Mouse (Mus musculus) stomach, embryonic 15.5 days (tissue): ENCODE results near the gene Slc22a23. TPM values are rescaled to one million over a fixed set of nuclear protein-coding genes. Genes with fewer than 3 reads are reported as not detected.

ENCODE experiments used
- ATAC-seq: fragments of 200-750 bp; cut with Nextera tagmentation; 2 replicates; pipeline ENCODE4 v1.8.0; 2017; ENCODE audit warnings: low read depth, moderate number of reproducible peaks, moderate TSS enrichment; ENCODE audit not compliant: insufficient read depth, low FRiP score
- H3K27ac ChIP-seq: fragments of 300-500 bp; sonication (generic); 2 replicates; pipeline ENCODE4 v1.5.1; 2015; ENCODE audit warnings: mild to moderate bottlenecking, inconsistent platforms
- H3K27me3 ChIP-seq: fragments of 300-500 bp; sonication (generic); replicated peaks from 2 replicates; pipeline ENCODE4 v1.6.1; 2015; ENCODE audit warnings: inconsistent platforms
- H3K36me3 ChIP-seq: fragments of 300-500 bp; sonication (generic); 2 replicates; pipeline ENCODE4 v1.6.1; 2015; ENCODE audit warnings: inconsistent platforms
- H3K4me1 ChIP-seq: fragments of 300-500 bp; sonication (generic); 2 replicates; pipeline ENCODE4 v1.6.1; 2015; ENCODE audit warnings: inconsistent platforms
- H3K4me2 ChIP-seq: fragments of 300-500 bp; sonication (generic); 2 replicates; pipeline ENCODE4 v1.6.1; 2015; ENCODE audit warnings: mild to moderate bottlenecking, inconsistent platforms
- H3K4me3 ChIP-seq: fragments of 300-500 bp; sonication (generic); replicated peaks from 2 replicates; pipeline ENCODE4 v1.5.1; 2015; ENCODE audit warnings: inconsistent platforms
- H3K9ac ChIP-seq: fragments of 300-500 bp; sonication (generic); 2 replicates; pipeline ENCODE4 v1.6.1; 2015; ENCODE audit warnings: inconsistent platforms
- H3K9me3 ChIP-seq: fragments of 300-500 bp; sonication (generic); 2 replicates; pipeline ENCODE4 v1.6.1; 2016; ENCODE audit warnings: inconsistent platforms
- WGBS: fragments of 180-500 bp; shearing (Covaris S2); methylation state at CpG from one replicate; pipeline ENCODE4 v1.1.7; 2015; 5-methylcytosine and 5-hydroxymethylcytosine counted together
- polyA plus RNA-seq: library from polyadenylated mRNA; unstranded; fragments of >200 nt; fragmentation: Nextera tagmentation; extraction: Ambion mirVana; gene quantifications from 2 replicates; pipeline ENCODE4 v1.2.1, GENCODE M21; 2015

Slc22a23 gene
- polyA plus RNA-seq, 1 experiment from 2014 or later: 3.9 TPM

DNA sequence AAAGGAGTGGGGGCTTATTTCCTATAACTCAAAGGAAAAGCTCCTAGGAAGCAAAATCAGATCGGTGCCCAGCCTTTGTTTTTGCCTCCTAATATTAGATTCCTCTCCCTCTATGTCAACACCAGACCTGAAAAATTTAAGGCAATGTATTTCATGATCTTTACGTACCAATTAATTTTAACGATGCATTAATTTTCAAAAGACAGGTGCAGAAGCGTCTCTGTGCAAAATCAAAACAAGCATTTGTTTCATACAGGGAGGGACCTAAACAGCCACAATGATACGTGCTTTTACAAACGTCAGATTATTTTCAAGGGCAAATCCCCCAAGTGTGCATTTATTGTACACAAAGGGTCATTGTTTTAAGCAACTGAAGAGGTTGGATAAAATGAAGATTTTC is 212.1 kb downstream of the Slc22a23 start:
- Histone ChIP-seq H3K27me3 (peaks cover 10% of the 10 kb centered on the region), H3K36me3 (no peaks in the 10 kb centered on the region), H3K9ac (no peak overlapping the region), H3K27ac (no peak overlapping the region), H3K9me3 (no peaks in the 10 kb centered on the region), H3K4me3 (no peak overlapping the region), H3K4me2 (no peak overlapping the region), H3K4me1 (peaks cover 25% of the 10 kb centered on the region)
- 45% methylated on average over 6 of the region's 6 CpGs for WGBS
- ATAC-seq: no peak

DNA sequence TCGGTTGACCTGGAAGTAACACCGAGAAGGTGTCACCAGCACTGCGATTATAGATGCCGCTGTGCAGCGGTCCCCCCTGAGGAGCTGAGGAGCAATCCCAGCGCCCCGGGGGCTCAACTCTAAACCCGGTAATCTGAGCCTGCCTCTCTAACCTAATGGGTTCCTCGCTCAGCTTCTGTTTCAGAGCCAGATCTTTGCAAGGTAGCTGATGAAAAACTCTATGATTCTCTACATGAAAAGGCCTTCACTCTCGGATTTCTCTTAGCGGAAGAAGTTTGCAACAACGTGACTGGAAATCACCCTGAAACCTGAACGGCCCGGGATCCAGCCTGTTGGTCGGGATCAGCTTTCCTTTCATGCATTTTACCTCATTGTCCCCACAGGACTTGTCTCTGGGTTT is 212.7 kb downstream of the Slc22a23 start:
- no peak overlapping the region for H3K27ac ChIP-seq
- H3K4me3 ChIP-seq: 0 out of 2 replicates have a peak overlapping the region, but pooled peaks have one; percentile 2
- no peaks in the 10 kb centered on the region for H3K36me3 ChIP-seq
- ATAC-seq: no peak
- peaks cover 25% of the 10 kb centered on the region for H3K4me1 ChIP-seq
- peak overlapping the region; percentile 86 for H3K4me2 ChIP-seq
- H3K9me3 ChIP-seq: no peaks in the 10 kb centered on the region
- H3K27me3 ChIP-seq: peaks cover 10% of the 10 kb centered on the region
- 14% methylated on average over 15 of the region's 15 CpGs for WGBS
- H3K9ac ChIP-seq: no peak overlapping the region

DNA sequence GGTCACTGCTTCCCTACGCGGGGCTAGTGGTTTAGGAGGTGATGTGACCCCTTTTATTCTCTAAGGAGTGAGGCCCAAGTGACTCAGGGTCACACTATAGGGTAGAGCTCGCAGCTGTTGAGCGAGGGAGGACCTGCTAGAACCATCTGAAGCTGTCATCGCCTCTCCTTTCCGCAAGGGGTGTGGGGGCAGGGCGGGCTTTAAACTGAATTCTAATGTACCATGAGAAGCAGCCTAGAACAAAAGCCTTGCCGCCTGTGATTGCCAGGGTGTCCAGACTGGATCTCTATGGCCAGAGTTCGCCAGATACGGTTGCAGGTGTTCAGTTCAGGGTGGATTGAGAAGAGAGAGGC is 213.3 kb downstream of the Slc22a23 start:
- H3K4me3 ChIP-seq: peak overlapping the region; percentile 63
- no peaks in the 10 kb centered on the region for H3K9me3 ChIP-seq
- H3K36me3 ChIP-seq: no peaks in the 10 kb centered on the region
- H3K9ac ChIP-seq: peak overlapping the region; percentile 2; the same call in 1 of the 2 replicates
- peaks cover 25% of the 10 kb centered on the region for H3K4me1 ChIP-seq
- H3K27me3 ChIP-seq: peaks cover 10% of the 10 kb centered on the region
- no peak for ATAC-seq
- H3K4me2 ChIP-seq: peak overlapping the region; percentile 86
- H3K27ac ChIP-seq: peak overlapping the region; percentile 53; the same call in 1 of the 2 replicates
- WGBS: 7% methylated on average over 10 of the region's 10 CpGs

DNA sequence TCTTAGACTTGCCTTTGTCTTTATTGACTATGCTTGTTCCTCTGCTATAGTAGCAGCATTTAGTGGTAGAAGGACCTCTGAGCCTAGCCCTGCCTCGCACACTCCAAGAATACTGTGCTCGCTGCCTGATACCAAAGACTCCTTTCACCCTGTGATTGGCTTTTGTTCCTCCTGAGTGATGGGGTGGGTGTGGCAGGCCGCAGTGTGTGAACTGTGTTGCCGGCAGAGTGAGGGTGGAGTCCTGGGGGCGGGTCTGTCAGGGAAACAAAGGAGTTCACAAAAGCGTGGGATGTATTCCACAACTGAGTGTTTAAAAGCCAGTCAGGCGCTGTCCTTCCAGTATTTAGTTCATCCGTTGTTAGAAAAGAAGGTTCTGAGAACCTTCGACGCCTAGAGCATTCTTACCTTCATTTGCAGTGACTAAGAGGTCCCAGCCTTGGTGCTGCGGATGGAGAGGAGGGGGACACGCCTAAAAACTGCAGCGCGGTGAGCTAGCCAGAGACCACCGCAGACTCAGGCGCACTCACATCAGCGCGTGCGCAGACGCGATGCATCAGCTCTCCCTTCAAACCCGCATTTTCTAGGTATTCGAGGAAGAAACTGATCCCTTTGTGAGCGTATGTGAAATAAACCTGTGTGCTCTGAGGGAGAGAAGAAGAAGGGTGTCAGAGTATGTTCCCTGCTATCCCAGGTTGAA is 213.8 kb downstream of the Slc22a23 start:
- under 1% methylated on average over 24 of the region's 24 CpGs for WGBS
- peaks cover 10% of the 10 kb centered on the region for H3K27me3 ChIP-seq
- peak overlapping the region; percentile 63 for H3K4me3 ChIP-seq
- H3K36me3 ChIP-seq: no peaks in the 10 kb centered on the region
- no peaks in the 10 kb centered on the region for H3K9me3 ChIP-seq
- peak overlapping the region; percentile 2; the same call in 1 of the 2 replicates for H3K9ac ChIP-seq
- ATAC-seq: peak; percentile 23; the same call in 1 of the 2 replicates
- peaks cover 25% of the 10 kb centered on the region for H3K4me1 ChIP-seq
- H3K27ac ChIP-seq: peak overlapping the region; percentile 53; the same call in 1 of the 2 replicates
- peak overlapping the region; percentile 86 for H3K4me2 ChIP-seq

DNA sequence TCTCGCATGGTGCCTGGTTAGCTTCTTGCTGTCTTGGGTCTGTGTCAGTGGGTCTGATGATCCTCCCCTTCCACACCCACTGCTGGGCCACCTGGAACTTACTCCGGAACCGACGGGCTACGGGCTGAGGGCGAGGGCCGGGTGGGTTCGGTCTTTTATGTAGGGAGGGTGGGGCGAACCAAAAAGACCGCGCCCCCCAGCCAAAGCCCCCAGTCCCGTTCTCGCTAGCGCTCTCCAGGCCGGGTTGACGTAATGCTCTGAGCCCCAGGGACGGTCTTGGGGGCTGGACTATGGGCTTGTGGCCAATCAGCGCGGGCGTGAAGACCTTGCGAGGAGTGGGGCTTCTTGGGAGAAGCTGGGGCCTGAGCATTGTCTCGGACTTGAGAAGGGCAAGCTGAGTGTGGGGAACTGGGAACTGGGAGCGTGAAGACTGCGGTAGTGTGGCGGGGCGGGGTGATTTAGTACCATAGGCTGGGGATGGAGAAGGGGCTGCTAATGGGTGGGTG is 214.7 kb downstream of the Slc22a23 start, which contains the start of gene Tubb2b:
Gene Tubb2b, minus strand, starts transcription at position 241 of the 506 bp plus-strand sequence.
- peaks cover 10% of the 10 kb centered on the region for H3K27me3 ChIP-seq
- no peaks in the 10 kb centered on the region for H3K9me3 ChIP-seq
- peak within 1 kb of the TSS; percentile 86 for H3K4me2 ChIP-seq
- peaks cover 25% of the 10 kb centered on the region for H3K4me1 ChIP-seq
- peak within 1 kb of the TSS; percentile 18 for H3K9ac ChIP-seq
- ATAC-seq: peak; percentile 94
- no peaks in the 10 kb centered on the region for H3K36me3 ChIP-seq
- peak within 1 kb of the TSS; percentile 63 for H3K4me3 ChIP-seq
- peak within 1 kb of the TSS; percentile 55 for H3K27ac ChIP-seq
- WGBS: 2% methylated on average over 26 of the region's 26 CpGs

DNA sequence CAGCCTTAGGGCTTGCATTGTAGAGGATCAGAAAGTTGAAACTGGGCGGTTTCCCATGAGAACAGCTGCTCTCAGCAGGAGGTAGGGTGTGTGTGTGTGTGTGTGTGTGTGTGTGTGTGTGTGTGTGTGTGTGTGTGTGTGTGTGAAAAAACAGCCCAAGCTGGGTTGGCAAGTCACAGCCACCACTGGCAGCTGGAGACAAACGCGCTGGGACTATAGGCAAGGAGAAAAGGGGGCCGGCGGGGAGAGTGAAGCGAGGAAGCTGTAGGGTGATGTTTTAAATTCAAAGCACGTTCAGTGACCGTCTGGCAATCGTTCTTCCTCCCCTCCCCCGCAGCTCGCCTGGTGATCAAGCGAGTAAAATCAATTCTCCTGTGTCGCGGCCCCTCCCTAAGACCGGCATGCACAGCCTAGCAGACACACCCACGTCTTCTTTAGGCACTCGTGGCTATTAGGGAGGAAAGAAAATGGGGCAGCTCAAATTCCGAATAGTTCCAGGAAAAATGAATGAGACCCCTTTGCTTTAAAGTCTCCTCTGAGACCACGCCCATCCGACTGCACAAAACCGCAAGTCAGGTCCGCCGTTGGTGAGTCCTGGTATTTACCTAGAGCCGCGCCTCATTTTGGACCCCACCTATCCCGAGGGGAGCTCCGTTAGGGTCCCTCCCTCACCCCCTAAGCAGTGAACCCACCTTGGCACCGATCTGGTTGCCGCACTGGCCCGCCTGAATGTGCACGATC is 215.3 kb downstream of the Slc22a23 start:
- H3K4me1 ChIP-seq: peaks cover 25% of the 10 kb centered on the region
- peak overlapping the region; percentile 63 for H3K4me3 ChIP-seq
- WGBS: under 1% methylated on average over 31 of the region's 31 CpGs
- H3K27me3 ChIP-seq: peaks cover 10% of the 10 kb centered on the region
- H3K4me2 ChIP-seq: peak overlapping the region; percentile 86
- peak; percentile 28 for ATAC-seq
- no peaks in the 10 kb centered on the region for H3K36me3 ChIP-seq
- H3K27ac ChIP-seq: peak overlapping the region; percentile 55
- no peaks in the 10 kb centered on the region for H3K9me3 ChIP-seq
- peak overlapping the region; percentile 18; the same call in 1 of the 2 replicates for H3K9ac ChIP-seq

Other genes with a start within 250 kb of the Slc22a23 start
- gene Tubb2b, start 214.7 kb downstream of the Slc22a23 start, polyA plus RNA-seq: 30.4 and 31.3 TPM in 2 replicates
- 72.6 and 82.4 TPM in 2 replicates for gene Psmg4, start 182.2 kb downstream of the Slc22a23 start, polyA plus RNA-seq